Mouse (Mus musculus) myocyte (in vitro differentiated cells): ENCODE measurements at regions not wholly inside any gene's neighbourhood (a gene's known extent, or its start where the extent isn't known, plus 50 kb on each side); places are given as distances from the start of the nearest gene placed in this dataset.

Experiments used
- H3K27me3 ChIP-seq: one replicate; pipeline ENCODE4 v1.6.1; 2011; ENCODE audit not compliant: control insufficient read depth, insufficient read depth, insufficient read length
- H3K36me3 ChIP-seq: one replicate; pipeline ENCODE4 v1.6.1; 2011; ENCODE audit not compliant: control insufficient read depth, insufficient read depth
- H3K4me2 ChIP-seq: one replicate; pipeline ENCODE4 v1.6.1; 2011; ENCODE audit warnings: low read depth, control low read depth
- H3K4me3 ChIP-seq: one replicate; pipeline ENCODE4 v1.5.1; 2011; ENCODE audit warnings: mild to moderate bottlenecking, control low read depth, moderate library complexity
- H3K79me2 ChIP-seq: one replicate; pipeline ENCODE4 v1.6.1; 2011; ENCODE audit not compliant: control insufficient read depth, insufficient read depth
- H3ac ChIP-seq: one replicate; pipeline ENCODE4 v1.6.1; 2011; ENCODE audit not compliant: control insufficient read depth, insufficient read length
- CEBPB ChIP-seq: IDR thresholded peaks from 2 replicates; pipeline ENCODE4 v1.6.1; 2011; ENCODE audit warnings: mild to moderate bottlenecking, moderate library complexity; ENCODE audit not compliant: poor library complexity, insufficient read depth, severe bottlenecking
- E2F4 ChIP-seq: IDR thresholded peaks from one replicate; pipeline ENCODE4 v1.6.1; 2011; ENCODE audit warnings: mild to moderate bottlenecking, control low read depth, moderate library complexity; ENCODE audit not compliant: insufficient read depth
- MAX ChIP-seq: IDR thresholded peaks from one replicate; pipeline ENCODE4 v1.6.1; 2011; ENCODE audit warnings: low read depth, mild to moderate bottlenecking, control low read depth
- MYOD1 ChIP-seq, 3 experiments: IDR thresholded peaks; one replicate each; pipeline ENCODE4 v1.6.1; 2011; ENCODE audit warnings: control low read depth in 2 of 3, low read depth in 2 of 3, mild to moderate bottlenecking in 2 of 3, moderate library complexity in 1 of 3; ENCODE audit not compliant: insufficient read length in 2 of 3, control insufficient read depth in 1 of 3
- MYOG ChIP-seq, 3 experiments: IDR thresholded peaks; one replicate each; pipeline ENCODE4 v1.6.1; 2011; ENCODE audit warnings: control low read depth in 2 of 3, low read depth in 2 of 3, mild to moderate bottlenecking in 2 of 3; ENCODE audit not compliant: insufficient read length in 2 of 3, control insufficient read depth in 1 of 3, insufficient read depth in 1 of 3
- POLR2A ChIP-seq: IDR thresholded peaks from one replicate; pipeline ENCODE4 v1.6.1; 2011; ENCODE audit warnings: low read depth, mild to moderate bottlenecking, control low read depth, moderate library complexity; ENCODE audit not compliant: insufficient read length
- POLR2AphosphoS2 ChIP-seq: IDR thresholded peaks from one replicate; pipeline ENCODE4 v1.6.1; 2011; ENCODE audit warnings: low read depth, control low read depth; ENCODE audit not compliant: insufficient read length
- REST ChIP-seq: IDR thresholded peaks from one replicate; pipeline ENCODE4 v1.6.1; 2011; ENCODE audit warnings: mild to moderate bottlenecking, control low read depth, moderate library complexity; ENCODE audit not compliant: insufficient read depth, insufficient read length
- SRF ChIP-seq: IDR thresholded peaks from one replicate; pipeline ENCODE4 v1.6.1; 2011; ENCODE audit warnings: low read depth; ENCODE audit not compliant: control insufficient read depth, insufficient read length
- TCF12 ChIP-seq: IDR thresholded peaks from one replicate; pipeline ENCODE4 v1.6.1; 2011; ENCODE audit warnings: mild to moderate bottlenecking, control low read depth; ENCODE audit not compliant: poor library complexity, insufficient read depth, severe bottlenecking
- TCF3 ChIP-seq: IDR thresholded peaks from one replicate; pipeline ENCODE4 v1.6.1; 2011; ENCODE audit warnings: low read depth, control low read depth; ENCODE audit not compliant: insufficient read length
- USF1 ChIP-seq: IDR thresholded peaks from one replicate; pipeline ENCODE4 v1.6.1; 2011; ENCODE audit warnings: low read depth, mild to moderate bottlenecking, control low read depth, moderate library complexity

- H3K4me2 ChIP-seq, result peak overlapping the region; percentile 64
Observed at GRCm38 (mm10) chr3:115815168-115815567, 72.5 kb upstream of the Dph5 start.

DNA sequence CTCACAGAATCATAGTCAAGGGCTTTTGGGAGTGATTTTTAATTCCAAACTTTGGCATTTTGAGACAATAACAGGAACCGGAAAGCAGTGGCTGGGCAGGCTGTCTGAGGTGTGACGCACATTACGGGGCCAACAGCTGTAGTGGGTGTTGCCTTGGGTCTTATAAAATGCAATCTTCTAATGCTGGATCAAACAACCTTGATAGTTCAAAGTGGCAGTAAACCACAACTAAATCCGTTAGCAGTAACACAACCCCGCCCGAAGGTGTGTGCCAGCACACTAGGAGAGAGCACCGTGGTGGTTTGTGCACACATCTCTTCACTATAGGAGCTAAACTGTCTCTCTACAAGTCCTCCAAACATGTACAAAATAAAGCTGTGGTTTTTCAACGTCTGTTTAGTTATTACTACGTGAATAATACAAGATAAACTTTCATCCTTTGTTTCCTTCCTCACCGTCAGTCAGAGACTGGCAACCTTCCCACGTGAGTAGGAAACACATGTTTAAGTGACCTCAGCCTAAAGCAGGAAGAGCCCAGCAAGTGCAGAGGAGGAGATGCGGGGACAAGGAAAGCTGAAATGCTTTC is 72.0 kb upstream of the Dph5 start:
- no peaks in the 10 kb centered on the region for H3K27me3 ChIP-seq
- H3ac ChIP-seq, result no peak overlapping the region
- no peaks in the 10 kb centered on the region for H3K79me2 ChIP-seq
- peak in 2 of 3 experiments; percentile 37 to 62 for TF ChIP-seq MYOD1 (IDR thresholded peaks at IDR 0.05; ENCODE audit: control insufficient read depth in 1 of 3, insufficient read length in 2 of 3, low read depth in 2 of 3)
- no peak for TF ChIP-seq SRF
- no peak for TF ChIP-seq USF1
- no peak for TF ChIP-seq REST
- no peak for TF ChIP-seq POLR2AphosphoS2
- TF ChIP-seq MYOG (IDR thresholded peaks at IDR 0.05; ENCODE audit: control insufficient read depth in 1 of 3, insufficient read depth in 1 of 3, insufficient read length in 2 of 3, low read depth in 2 of 3), result peak in 1 of 3 experiments; percentile 13
- H3K4me3 ChIP-seq, result no peak overlapping the region
- peak overlapping the region; percentile 64 for H3K4me2 ChIP-seq
- H3K36me3 ChIP-seq, result no peaks in the 10 kb centered on the region

More at GRCm38 (mm10) chr3:115815168-115815567, 72.5 kb upstream of the Dph5 start:
- no peak overlapping the region for H3K4me3 ChIP-seq
- no peak overlapping the region for H3ac ChIP-seq
- H3K79me2 ChIP-seq, result no peaks in the 10 kb centered on the region
- H3K27me3 ChIP-seq, result no peaks in the 10 kb centered on the region
- no peak for TF ChIP-seq SRF
- no peak for TF ChIP-seq USF1
- TF ChIP-seq TCF3, result no peak
- TF ChIP-seq REST, result no peak
- no peak for TF ChIP-seq E2F4
- TF ChIP-seq POLR2A, result no peak
- no peak for TF ChIP-seq POLR2AphosphoS2
- no peaks in the 10 kb centered on the region for H3K36me3 ChIP-seq

- no peaks in the 10 kb centered on the region for H3K79me2 ChIP-seq
- H3K27me3 ChIP-seq, result no peaks in the 10 kb centered on the region
- no peaks in the 10 kb centered on the region for H3K36me3 ChIP-seq
- TF ChIP-seq POLR2AphosphoS2 (no peak), E2F4 (no peak), MYOG (IDR thresholded peaks at IDR 0.05; ENCODE audit: control insufficient read depth in 1 of 3, insufficient read depth in 1 of 3, insufficient read length in 2 of 3, low read depth in 2 of 3) (no peak), REST (no peak), MAX (no peak), CEBPB (no peak), SRF (no peak), TCF12 (no peak)
- H3K4me3 ChIP-seq, result no peak overlapping the region
- peak overlapping the region; percentile 64 for H3K4me2 ChIP-seq
- H3ac ChIP-seq, result no peak overlapping the region
Observed at GRCm38 (mm10) chr3:115816328-115817160, 71.1 kb upstream of the Dph5 start.

DNA sequence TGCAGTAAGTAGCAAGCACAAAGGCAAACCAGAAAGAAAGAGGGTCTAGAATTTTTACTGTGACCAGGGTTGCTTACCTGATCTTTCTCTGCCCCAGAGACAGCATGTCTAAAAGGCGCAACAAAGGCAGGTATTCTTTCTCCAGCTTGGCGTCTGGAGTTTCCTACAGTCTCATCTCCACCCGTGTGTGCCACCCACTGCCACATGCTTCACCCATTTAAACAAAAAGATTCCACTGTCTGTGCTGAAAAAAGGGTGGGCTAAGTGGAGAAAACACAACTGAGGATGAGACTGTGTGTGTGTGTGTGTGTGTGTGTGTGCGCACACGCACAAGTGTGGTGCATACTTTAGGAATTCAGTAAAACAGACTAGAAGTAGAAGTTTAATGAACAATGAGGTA is 69.9 kb upstream of the Dph5 start:
- Histone ChIP-seq H3K79me2 (no peaks in the 10 kb centered on the region), H3K27me3 (no peaks in the 10 kb centered on the region), H3K36me3 (no peaks in the 10 kb centered on the region), H3K4me2 (no peak overlapping the region), H3K4me3 (no peak overlapping the region), H3ac (no peak overlapping the region)
- TF ChIP-seq POLR2AphosphoS2 (no peak), TCF3 (no peak), TCF12 (no peak), MYOD1 (IDR thresholded peaks at IDR 0.05; ENCODE audit: control insufficient read depth in 1 of 3, insufficient read length in 2 of 3, low read depth in 2 of 3) (no peak), POLR2A (no peak), MAX (no peak), REST (no peak), MYOG (IDR thresholded peaks at IDR 0.05; ENCODE audit: control insufficient read depth in 1 of 3, insufficient read depth in 1 of 3, insufficient read length in 2 of 3, low read depth in 2 of 3) (no peak), SRF (no peak), E2F4 (no peak), CEBPB (no peak), USF1 (no peak)

DNA sequence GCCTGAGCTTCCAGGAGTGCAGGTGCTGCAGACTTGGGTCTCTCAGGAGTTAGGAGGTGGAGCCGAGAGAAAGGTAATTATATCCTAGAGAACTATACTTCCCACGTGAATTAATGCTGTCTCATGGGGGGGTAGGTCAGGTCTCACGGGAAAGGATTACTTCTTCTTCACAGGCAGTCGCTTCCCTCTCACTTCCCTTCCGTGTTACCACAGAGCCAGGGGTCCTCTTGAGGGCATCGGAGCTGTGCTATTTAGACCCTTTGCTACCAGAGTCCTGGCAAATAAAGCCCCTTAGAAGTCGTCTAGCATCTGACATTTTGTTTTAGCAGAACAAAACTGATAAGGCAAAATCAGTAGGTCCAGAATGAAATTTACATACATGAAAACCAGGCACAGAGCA is 68.9 kb upstream of the Dph5 start:
- Histone ChIP-seq H3ac (no peak overlapping the region), H3K4me2 (no peak overlapping the region), H3K36me3 (no peaks in the 10 kb centered on the region), H3K27me3 (no peaks in the 10 kb centered on the region), H3K79me2 (no peaks in the 10 kb centered on the region), H3K4me3 (no peak overlapping the region)
- TF ChIP-seq SRF (no peak), POLR2A (no peak), MAX (no peak), MYOG (IDR thresholded peaks at IDR 0.05; ENCODE audit: control insufficient read depth in 1 of 3, insufficient read depth in 1 of 3, insufficient read length in 2 of 3, low read depth in 2 of 3) (no peak), POLR2AphosphoS2 (no peak), REST (no peak), E2F4 (no peak), CEBPB (no peak), USF1 (no peak), MYOD1 (IDR thresholded peaks at IDR 0.05; ENCODE audit: control insufficient read depth in 1 of 3, insufficient read length in 2 of 3, low read depth in 2 of 3) (no peak), TCF12 (no peak), TCF3 (no peak)
